9 mouse cellular contexts compared by ENCODE assay signal in the genomic region with DNA sequence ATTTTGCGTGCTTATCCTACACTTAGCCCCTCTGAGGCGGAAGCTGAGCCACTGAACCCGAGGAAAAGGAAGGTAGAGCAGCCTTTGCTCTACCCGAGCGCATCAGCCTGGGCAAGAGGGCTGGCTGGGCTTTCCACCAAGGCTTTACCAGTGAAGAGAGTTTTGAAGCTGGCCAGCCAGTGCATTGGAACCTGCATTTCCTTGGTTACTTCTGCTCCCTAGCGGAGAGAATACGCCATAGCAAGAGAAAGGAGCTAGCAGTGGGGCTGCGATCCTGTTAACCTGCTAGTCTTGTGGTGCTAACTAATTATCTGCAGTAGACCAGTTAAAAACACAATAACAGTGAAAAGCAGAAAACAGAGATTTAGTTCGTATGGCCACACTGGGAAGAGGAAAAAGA. TPM values are rescaled to one million over a fixed set of nuclear protein-coding genes. Genes with fewer than 3 reads are reported as not detected.
A peak's percentile ranks its signal among the peaks of the same experiment; 100 is the strongest.
DNase-seq lines count a peak whose midpoint lies in the region; ATAC-seq and TF ChIP-seq lines count a peak whose summit lies in the region.
"Had no signal": no experiment of that assay in that cellular context is flagged by ENCODE, and none has a peak within 500 bp of the region (broad histone marks: within the 10 kb centered on the region; RNA-seq: fewer than 3 reads in every experiment).

No protein-coding gene starts in this region.

- peaks cover 46% of the 10 kb centered on the region for H3K4me1 ChIP-seq in G1E (ENCODE audit: insufficient read depth, low read depth, low read length)
- no peaks in the 10 kb centered on the region for H3K4me1 ChIP-seq in lung, embryonic 14.5 days (ENCODE audit: insufficient read depth)
- H3K4me1 ChIP-seq: lung, embryonic 15.5 days had no signal

- H3K36me3 ChIP-seq in G1E (replicated peaks), result peaks cover 60% of the 10 kb centered on the region
- peaks cover 68% of the 10 kb centered on the region for H3K36me3 ChIP-seq in lung, embryonic 14.5 days (ENCODE audit: insufficient read depth)

- H3K4me3 ChIP-seq in G1E (ENCODE audit: low read depth, low read length), result no peak overlapping the region
- no peak overlapping the region for H3K4me3 ChIP-seq in lung, embryonic 14.5 days (ENCODE audit: low read depth, low read length)
- H3K4me3 ChIP-seq: erythroblast, embryonic 14.5 days; lung, embryonic 15.5 days had no signal

- H3K27ac ChIP-seq in lung, embryonic 14.5 days (ENCODE audit: low read depth), result no peak overlapping the region
- H3K27ac ChIP-seq: lung, embryonic 15.5 days had no signal

- no peak for ATAC-seq in G1E (ENCODE audit: extremely low read depth, insufficient number of reproducible peaks, low FRiP score, poor library complexity, severe bottlenecking)
- ATAC-seq in lung, embryonic 14.5 days (ENCODE audit: insufficient read depth), result no peak

- 74% methylated on average over 9 of the region's 9 CpGs for WGBS in lung, embryonic 14.5 days

- H3K27me3 ChIP-seq in G1E (ENCODE audit: insufficient read depth, low read length), result no peaks in the 10 kb centered on the region
- H3K27me3 ChIP-seq in lung, embryonic 14.5 days (ENCODE audit: insufficient read depth, low read length), result no peaks in the 10 kb centered on the region
- H3K27me3 ChIP-seq: lung, embryonic 15.5 days had no signal

- DNase-seq in left cerebral cortex, adult 18-20 months (ENCODE audit: low spot score in 2 of 2), result peak; percentile 62 to 63
- DNase-seq in left cerebral cortex, adult 8-10 months (ENCODE audit: low spot score in 2 of 2), result no peak
- peak; percentile 63 for DNase-seq in G1E (ENCODE audit: low spot score)
- DNase-seq in cerebellum, adult 8-10 months, result peak; percentile 64
- DNase-seq in induced T-regulatory cell, adult 2 months (ENCODE audit: low read depth), result peak; percentile 74
- DNase-seq in lung, embryonic 14.5 days, result peak; percentile 62
- DNase-seq in thymus, postnatal 36 days, result peak; percentile 30 to 36

- H3K4me2 ChIP-seq in lung, embryonic 14.5 days, result no peak overlapping the region
- H3K4me2 ChIP-seq: lung, embryonic 15.5 days had no signal

- H3K9ac ChIP-seq in lung, embryonic 14.5 days, result no peak overlapping the region
- H3K9ac ChIP-seq: lung, embryonic 15.5 days had no signal

- H3K9me3 ChIP-seq in G1E (replicated peaks), result no peaks in the 10 kb centered on the region
- no peaks in the 10 kb centered on the region for H3K9me3 ChIP-seq in lung, embryonic 14.5 days (ENCODE audit: low read depth, low read length)
- H3K9me3 ChIP-seq: lung, embryonic 15.5 days had no signal

- TF ChIP-seq CTCF in G1E (IDR thresholded peaks at IDR 0.05; ENCODE audit: low read depth, low read length), result peak; percentile 60
- TF ChIP-seq CTCF in lung, embryonic 14.5 days (IDR thresholded peaks at IDR 0.05; ENCODE audit: low read depth), result peak; percentile 57

RNA-seq across cellular contexts. Expression of a gene that starts 35.6 kb away (rescaled TPM):
- 10 to 100 TPM; 25.9 to 29.6 TPM for total RNA-seq in left cerebral cortex, adult 18-20 months (2021)
- total RNA-seq in left cerebral cortex, adult 8-10 months (2022), result 10 to 100 TPM; 22.7 to 37.5 (median 25.6) TPM
- total RNA-seq in G1E (2014; fragmentation: Nextera tagmentation) (92.7 and 127 TPM in 2 replicates), G1E (2017) (173 and 179 TPM in 2 replicates)
- polyA plus RNA-seq in G1E (2012), result 5.5 and 8.8 TPM in 2 replicates
- 35.3 and 35.9 TPM in 2 replicates for polyA plus RNA-seq in lung, embryonic 14.5 days (2014; fragmentation: Nextera tagmentation; extraction: Ambion mirVana)

RNA-seq across cellular contexts. Expression of a gene that starts 48.3 kb away (rescaled TPM):
- 1 to 10 TPM; 2.5 TPM for total RNA-seq in left cerebral cortex, adult 18-20 months (2021)
- total RNA-seq in left cerebral cortex, adult 8-10 months (2022), result 1 to 10 TPM; 2.0 to 4.2 (median 3.1) TPM
- 23.0 and 26.2 TPM in 2 replicates for total RNA-seq in G1E (2014; fragmentation: Nextera tagmentation)
- 10.5 and 11.6 TPM in 2 replicates for total RNA-seq in G1E (2017)
- polyA plus RNA-seq in G1E (2012), result 0.58 and 0.73 TPM in 2 replicates
- 48.9 and 50.4 TPM in 2 replicates for polyA plus RNA-seq in lung, embryonic 14.5 days (2014; fragmentation: Nextera tagmentation; extraction: Ambion mirVana)

RNA-seq across cellular contexts. Expression of a gene that starts 51.1 kb away (rescaled TPM):
- not detected for total RNA-seq in left cerebral cortex, adult 18-20 months (2021)
- not detected for total RNA-seq in left cerebral cortex, adult 8-10 months (2022)
- not detected in 2 replicates for total RNA-seq in G1E (2014; fragmentation: Nextera tagmentation)
- 0.17 and 0.22 TPM in 2 replicates for total RNA-seq in G1E (2017)
- polyA plus RNA-seq in G1E (2012), result not detected in 2 replicates
- polyA plus RNA-seq in lung, embryonic 14.5 days (2014; fragmentation: Nextera tagmentation; extraction: Ambion mirVana), result not detected in 2 replicates
- polyA plus RNA-seq: erythroblast, embryonic 14.5 days had no signal

Comparison
In these comparisons a context has a peak if more than half of its experiments do, and no peak if none do; other contexts are left out.
1. DNase-seq: peak in left cerebral cortex, adult 18-20 months (2 of 2), G1E (single experiment), cerebellum, adult 8-10 months (single experiment), induced T-regulatory cell, adult 2 months (single experiment), lung, embryonic 14.5 days (single experiment) and thymus, postnatal 36 days (2 of 2); none in left cerebral cortex, adult 8-10 months (0 of 2).